Mouse (Mus musculus) kidney, postnatal 0 days (tissue): Measurements from ENCODE around the gene Stk19. TPM values are rescaled to one million over a fixed set of nuclear protein-coding genes. Genes with fewer than 3 reads are reported as not detected.
"Not testable (repeated sequence)": the region's sequence is repeated elsewhere in the genome, so short reads cannot be mapped to it uniquely, and the experiment has no call there.

ENCODE experiments used
- ATAC-seq: fragments of 200-750 bp; cut with Nextera tagmentation; replicated peaks from 2 replicates; pipeline ENCODE4 v1.8.0; 2017; ENCODE audit warnings: low read depth, moderate number of reproducible peaks, moderate TSS enrichment, moderate library complexity; ENCODE audit not compliant: low FRiP score
- DNase-seq: peaks from one replicate; pipeline ENCODE4 v3.0.0-alpha.2; 2016; ENCODE audit warnings: low spot score
- H3K27ac ChIP-seq: fragments of 300-500 bp; sonication (generic); 2 replicates; pipeline ENCODE4 v1.5.1; 2014; ENCODE audit warnings: mild to moderate bottlenecking
- H3K27me3 ChIP-seq: fragments of 300-500 bp; sonication (generic); 2 replicates; pipeline ENCODE4 v1.6.1; 2014; ENCODE audit warnings: low read length, mixed read lengths; ENCODE audit not compliant: insufficient read depth
- H3K36me3 ChIP-seq: fragments of 300-500 bp; sonication (generic); 2 replicates; pipeline ENCODE4 v1.6.1; 2014; ENCODE audit warnings: low read length, mixed read lengths; ENCODE audit not compliant: insufficient read depth
- H3K4me1 ChIP-seq: fragments of 300-500 bp; sonication (generic); replicated peaks from 2 replicates; pipeline ENCODE4 v1.6.1; 2014; ENCODE audit warnings: antibody characterized with exemption, low read length, mixed read lengths; ENCODE audit not compliant: insufficient read depth
- H3K4me2 ChIP-seq: fragments of 300-500 bp; sonication (generic); 2 replicates; pipeline ENCODE4 v1.6.1; 2014; ENCODE audit warnings: mild to moderate bottlenecking, low read length, moderate library complexity, mixed read lengths
- H3K4me3 ChIP-seq: fragments of 300-500 bp; sonication (generic); replicated peaks from 2 replicates; pipeline ENCODE4 v1.5.1; 2014; ENCODE audit warnings: low read depth, low read length
- H3K9ac ChIP-seq: fragments of 300-500 bp; sonication (generic); 2 replicates; pipeline ENCODE4 v1.6.1; 2014; ENCODE audit warnings: low read depth, low read length
- H3K9me3 ChIP-seq: fragments of 300-500 bp; sonication (generic); replicated peaks from 2 replicates; pipeline ENCODE4 v1.6.1; 2016; ENCODE audit warnings: low read length, inconsistent platforms, mixed read lengths
- CTCF ChIP-seq: IDR thresholded peaks from 2 replicates; pipeline ENCODE4 v1.5.1; 2016; ENCODE audit warnings: antibody characterized with exemption, low read depth, mild to moderate bottlenecking, moderate library complexity
- WGBS: fragments of 180-500 bp; shearing (Covaris S2); extraction: QIAGEN DNeasy Blood & Tissue Kit; methylation state at CpG from one replicate; pipeline ENCODE4 v1.1.7; 2014; 5-methylcytosine and 5-hydroxymethylcytosine counted together
- polyA plus RNA-seq: library from polyadenylated mRNA; unstranded; fragments of >200 nt; fragmentation: Nextera tagmentation; extraction: Ambion mirVana; gene quantifications from 2 replicates; pipeline ENCODE4 v1.2.1, GENCODE M21; 2015

The Stk19 gene
- polyA plus RNA-seq, 1 experiment from 2014 or later, result 30.8 TPM

DNA sequence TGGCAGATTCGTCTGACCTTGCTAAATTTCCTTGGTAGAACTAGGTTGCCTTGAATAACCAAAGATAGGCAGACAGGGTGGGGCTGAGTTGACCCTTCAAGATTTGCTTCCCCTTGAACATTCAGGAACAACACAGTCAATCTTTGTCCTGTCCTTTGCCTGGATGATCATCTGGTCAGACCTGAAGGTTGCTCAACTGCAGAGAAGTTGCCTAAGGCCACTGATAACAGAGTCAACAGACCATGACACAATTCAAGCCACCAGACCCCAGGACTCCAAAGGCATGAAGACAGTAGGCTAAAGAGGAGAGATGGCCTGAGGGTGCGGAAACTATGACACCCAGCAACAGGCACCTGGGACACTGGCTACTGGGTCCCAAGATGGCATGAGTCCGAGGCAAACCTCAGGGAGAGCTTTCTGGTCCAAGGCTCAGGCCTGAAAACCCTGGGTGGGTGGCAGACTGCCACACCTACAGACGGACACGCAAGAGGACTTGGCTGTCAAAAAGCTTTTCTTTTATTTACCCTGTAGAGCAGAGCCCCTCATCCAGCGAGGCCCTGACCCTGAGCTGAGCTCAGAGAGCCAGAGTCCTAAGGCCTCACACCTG, 28.0 kb downstream of the Stk19 start:
- no peaks in the 10 kb centered on the region for H3K4me1 ChIP-seq
- H3K9me3 ChIP-seq, result no peaks in the 10 kb centered on the region
- 81% methylated on average over 6 of the region's 6 CpGs for WGBS
- TF ChIP-seq CTCF, result no peak
- DNase-seq (no peak), ATAC-seq (no peak)
- H3K4me3 ChIP-seq, result no peak overlapping the region
- no peak overlapping the region for H3K4me2 ChIP-seq
- H3K27ac ChIP-seq, result no peak overlapping the region
- no peaks in the 10 kb centered on the region for H3K27me3 ChIP-seq
- H3K9ac ChIP-seq, result no peak overlapping the region
- no peaks in the 10 kb centered on the region for H3K36me3 ChIP-seq

DNA sequence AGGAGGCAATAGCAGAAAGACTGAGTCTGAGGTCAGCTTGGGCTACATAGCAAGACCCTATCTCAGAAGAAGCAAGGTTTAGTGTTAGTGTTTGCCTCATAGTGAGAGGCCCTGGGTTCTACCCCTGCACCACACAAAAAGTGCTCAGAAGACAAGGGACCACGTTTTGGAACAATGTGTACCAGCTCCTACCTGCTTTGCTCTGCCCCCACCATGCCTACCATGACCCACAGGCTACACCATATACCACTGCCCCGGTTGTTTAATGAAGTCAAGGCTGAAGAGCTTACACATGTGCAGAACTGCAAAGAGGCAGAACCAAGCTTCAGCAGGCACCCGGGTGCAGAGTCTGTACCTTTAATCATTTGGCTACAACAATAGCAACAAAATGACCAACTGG, 29.6 kb downstream of the Stk19 start:
- Histone ChIP-seq H3K27me3 (no peaks in the 10 kb centered on the region), H3K9me3 (no peaks in the 10 kb centered on the region), H3K4me2 (no peak overlapping the region), H3K27ac (no peak overlapping the region), H3K4me1 (no peaks in the 10 kb centered on the region), H3K4me3 (no peak overlapping the region), H3K9ac (no peak overlapping the region), H3K36me3 (no peaks in the 10 kb centered on the region)
- ATAC-seq (no peak), DNase-seq (no peak)
- no peak for TF ChIP-seq CTCF
- WGBS, result 71% methylated on average over 3 of the region's 3 CpGs

DNA sequence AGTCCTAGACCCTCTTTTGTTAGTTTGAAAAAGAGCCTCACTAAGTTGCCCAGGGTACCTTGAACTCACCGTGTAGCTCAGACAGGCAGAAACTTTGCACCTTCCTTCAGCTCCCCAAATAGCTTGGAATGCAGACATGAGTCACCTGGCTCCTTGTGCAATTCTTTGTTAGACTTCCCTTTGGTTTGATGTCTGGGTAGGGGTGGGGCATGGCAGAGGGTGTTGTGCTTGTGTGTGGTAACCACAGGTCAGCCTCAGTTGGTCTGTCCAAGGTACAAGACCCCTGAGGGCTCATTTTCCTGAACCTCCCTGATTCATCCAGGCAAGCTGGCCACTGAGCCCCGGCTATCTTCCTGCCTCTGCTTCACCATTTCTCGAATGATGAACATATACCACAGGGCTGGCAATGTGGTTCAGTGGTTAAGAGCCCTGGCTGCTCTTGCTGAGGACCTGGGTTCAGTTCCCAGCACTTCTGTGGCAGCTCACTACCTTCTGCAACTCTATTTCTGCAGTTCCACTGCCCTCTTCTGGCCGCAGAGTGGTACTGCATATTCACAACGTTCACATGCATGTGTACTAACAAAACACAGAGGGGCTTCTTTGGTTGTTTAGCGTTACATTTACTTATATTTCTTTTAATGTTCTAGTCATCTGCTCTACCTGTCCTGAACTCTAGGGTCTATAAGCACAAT, 31.7 kb downstream of the Stk19 start:
- TF ChIP-seq CTCF, result peak; percentile 42; the same call in 1 of the 2 replicates
- DNase-seq, result no peak
- ATAC-seq, result no peak
- Histone ChIP-seq H3K27me3 (no peaks in the 10 kb centered on the region), H3K27ac (no peak overlapping the region), H3K36me3 (no peaks in the 10 kb centered on the region), H3K4me1 (no peaks in the 10 kb centered on the region), H3K4me3 (no peak overlapping the region), H3K9me3 (no peaks in the 10 kb centered on the region), H3K9ac (no peak overlapping the region), H3K4me2 (no peak overlapping the region)
- WGBS, result 74% methylated on average over 6 of the region's 6 CpGs

DNA sequence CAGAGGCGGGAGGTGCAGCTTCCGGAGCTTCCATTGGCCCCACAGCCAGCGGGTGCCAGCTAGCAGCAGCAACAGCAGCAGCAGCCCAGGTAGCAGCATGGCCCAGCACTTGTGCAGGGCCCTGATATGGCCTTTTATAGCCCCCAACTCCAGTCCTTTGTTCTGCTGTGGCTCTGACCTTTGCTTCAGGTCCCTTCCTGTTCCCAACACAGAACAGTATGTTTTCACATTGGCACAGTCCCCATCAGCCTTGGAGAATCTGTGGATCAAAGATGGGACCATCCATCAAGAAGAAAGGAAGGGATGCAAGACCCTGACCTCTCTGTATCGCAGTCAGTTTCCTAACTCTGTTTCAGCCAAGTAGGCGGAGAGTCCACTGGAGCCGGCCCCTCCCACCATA, 32.4 kb downstream of the Stk19 start, which contains the start of gene Cyp21a1:
TSS of gene Cyp21a1 (minus strand) at position 261 of the 400 bp plus-strand sequence.
- 83% methylated on average over 2 of the region's 6 CpGs for WGBS
- H3K4me3 ChIP-seq, ATAC-seq, H3K9me3 ChIP-seq, H3K27ac ChIP-seq, H3K4me2 ChIP-seq, H3K4me1 ChIP-seq, H3K9ac ChIP-seq, H3K36me3 ChIP-seq, DNase-seq, H3K27me3 ChIP-seq: not testable (repeated sequence)

DNA sequence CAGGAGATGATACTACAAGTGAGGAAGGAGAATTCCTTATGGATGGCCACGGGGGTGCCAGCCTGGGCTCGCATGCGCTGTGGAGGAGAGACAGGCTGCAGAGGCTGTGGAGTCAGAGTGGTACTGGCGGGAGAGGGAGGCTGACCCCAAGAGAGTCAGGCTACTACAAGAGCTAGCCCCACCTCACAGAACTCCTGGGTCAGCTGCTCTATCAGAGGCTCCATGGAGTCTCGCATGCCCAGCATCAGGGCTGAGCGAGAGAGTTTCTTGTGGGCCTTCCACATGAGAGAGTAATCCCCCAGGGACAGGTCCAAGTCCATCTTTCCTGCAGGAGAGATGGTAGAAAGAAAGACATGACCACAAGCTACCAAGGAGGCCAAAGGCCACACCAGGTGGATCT, 33.4 kb downstream of the Stk19 start:
- DNase-seq, H3K4me2 ChIP-seq: not testable (repeated sequence)
- whole genome bisulfite sequencing, result 88% methylated on average over 6 of the region's 6 CpGs

DNA sequence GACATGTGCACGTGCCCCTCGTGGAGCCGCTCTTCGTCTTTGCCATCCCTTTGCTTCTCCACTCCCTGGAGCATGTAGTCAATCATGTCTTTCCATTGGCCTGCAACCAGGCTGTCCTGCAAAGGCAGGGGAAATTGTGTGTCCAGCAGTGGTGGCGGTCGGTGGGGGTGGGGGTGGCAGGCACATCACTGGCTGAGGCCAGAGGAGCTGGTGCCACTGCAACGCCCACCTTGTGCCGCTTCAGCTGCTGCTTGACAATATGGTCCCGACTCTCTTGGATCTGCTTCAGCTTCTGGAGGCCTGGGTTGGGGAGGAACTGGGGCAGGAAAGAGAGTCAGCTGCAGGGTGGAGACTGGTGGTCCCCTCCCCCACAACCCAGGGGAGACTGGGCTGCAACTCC, 34.0 kb downstream of the Stk19 start:
- H3K36me3 ChIP-seq, H3K4me3 ChIP-seq, H3K4me2 ChIP-seq, H3K9me3 ChIP-seq, H3K9ac ChIP-seq, H3K4me1 ChIP-seq, H3K27ac ChIP-seq, DNase-seq, ATAC-seq, H3K27me3 ChIP-seq: not testable (repeated sequence)
- WGBS, result 88% methylated on average over 9 of the region's 9 CpGs

More for the DNA sequence above, 33.4 kb downstream of the Stk19 start:
- H3K27ac ChIP-seq, H3K4me1 ChIP-seq, ATAC-seq, H3K9me3 ChIP-seq, H3K9ac ChIP-seq, H3K4me3 ChIP-seq, H3K36me3 ChIP-seq, H3K27me3 ChIP-seq: not testable (repeated sequence)

DNA sequence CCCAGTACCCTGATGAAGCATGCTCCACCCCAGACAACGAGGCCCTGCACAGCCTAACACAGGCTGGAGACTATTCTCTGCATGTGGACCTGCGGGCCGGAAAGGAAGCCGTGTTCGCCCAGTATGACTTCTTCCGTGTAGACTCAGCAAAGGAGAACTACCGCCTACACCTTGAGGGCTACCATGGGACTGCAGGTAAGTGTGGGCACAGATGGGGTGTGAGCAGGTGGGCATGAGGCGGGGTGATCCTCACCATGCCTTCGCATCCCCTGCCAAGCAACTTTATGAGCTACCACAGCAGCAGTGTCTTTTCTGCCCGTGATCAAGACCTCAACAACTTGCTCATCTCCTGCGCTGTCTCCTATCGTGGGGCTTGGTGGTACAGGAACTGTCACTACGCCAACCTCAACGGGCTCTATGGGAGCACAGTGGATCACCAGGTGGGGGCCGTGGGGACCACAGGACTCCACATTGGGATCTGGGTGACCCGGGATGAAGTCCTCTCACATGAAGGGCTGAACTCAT, 35.9 kb downstream of the Stk19 start:
- H3K27me3 ChIP-seq, DNase-seq, H3K27ac ChIP-seq, H3K4me1 ChIP-seq, H3K36me3 ChIP-seq, H3K9ac ChIP-seq, H3K9me3 ChIP-seq, H3K4me2 ChIP-seq, ATAC-seq, H3K4me3 ChIP-seq: not testable (repeated sequence)
- WGBS, result 94% methylated on average over 16 of the region's 16 CpGs
